Mouse (Mus musculus): ENCODE measurements around the gene Vamp2.
"Not testable (repeated sequence)": the region's sequence is repeated elsewhere in the genome, so short reads cannot be mapped to it uniquely, and the experiment has no call there.

Gene Vamp2

GRCm38 (mm10) chr11:69080102-69080854, 8.0 kb upstream of the Vamp2 start:
- DNase-seq (ENCODE audit: extremely low spot score, low read depth, low spot score) = no peak

DNA sequence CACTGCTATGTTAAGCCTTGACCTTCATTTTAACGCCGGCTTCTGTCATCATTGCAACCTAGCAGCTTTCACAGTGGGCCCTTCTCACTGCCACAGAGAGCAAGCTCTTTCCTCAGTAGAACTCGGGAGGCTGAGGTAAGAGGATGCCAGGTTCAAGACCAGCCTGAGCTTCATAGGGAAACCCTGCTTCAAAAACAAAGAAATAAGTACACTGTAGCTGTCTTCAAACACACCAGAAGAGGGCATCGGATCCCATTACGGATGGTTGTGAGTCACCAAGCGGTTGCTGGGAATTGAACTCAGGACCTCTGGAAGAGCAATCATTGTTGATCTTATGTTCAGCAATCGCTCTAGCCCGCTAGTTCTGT, 7.5 kb upstream of the Vamp2 start:
- DNase-seq (ENCODE audit: extremely low spot score, low read depth, low spot score) = no peak

DNA sequence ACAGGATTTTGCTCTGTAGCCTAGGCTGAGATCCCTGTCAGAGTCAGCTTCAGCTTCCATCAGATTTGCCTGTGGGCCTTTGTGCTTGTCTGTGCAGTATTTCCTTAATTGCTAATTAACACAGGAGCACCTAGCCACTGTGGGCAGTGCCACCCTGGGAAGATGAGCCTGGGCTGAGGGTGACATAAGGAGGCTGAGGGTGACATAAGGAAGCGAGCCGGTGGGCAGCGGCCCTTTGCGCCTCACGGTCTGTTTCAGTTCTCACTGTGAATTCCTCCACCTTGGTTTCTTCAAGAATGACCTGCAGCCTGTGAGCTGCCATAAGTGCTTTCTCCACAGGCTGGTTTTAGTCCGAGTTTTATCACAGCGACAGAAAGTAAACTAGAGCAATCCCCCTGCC, 6.7 kb upstream of the Vamp2 start:
- DNase-seq (ENCODE audit: extremely low spot score, low read depth, low spot score) = no peak

DNA sequence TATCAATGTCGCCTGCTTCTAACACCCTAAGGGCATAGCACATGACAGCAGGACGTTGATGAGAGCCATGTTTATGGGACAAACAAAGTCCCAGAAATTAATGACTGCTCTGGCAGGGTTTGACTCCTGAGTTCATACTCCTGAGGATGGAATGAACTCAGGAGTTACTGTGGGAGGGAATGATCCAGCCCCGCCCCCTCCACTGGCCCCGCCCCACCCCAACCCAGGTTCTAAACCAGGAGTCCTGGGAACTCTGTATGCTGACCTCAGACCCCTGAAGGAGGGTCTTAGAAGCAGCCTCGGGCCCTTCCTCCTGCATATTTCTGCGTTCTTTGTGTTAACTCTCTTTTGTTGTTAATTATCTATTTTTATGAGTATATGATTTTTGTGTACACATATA, 2.7 kb upstream of the Vamp2 start:
- no peak for DNase-seq (ENCODE audit: extremely low spot score, low read depth, low spot score)

GRCm38 (mm10) chr11:69086390-69086789, 1.9 kb upstream of the Vamp2 start:
- no peak for DNase-seq (ENCODE audit: extremely low spot score, low read depth, low spot score)

- no peak for DNase-seq (ENCODE audit: extremely low spot score, low read depth, low spot score)
These were observed 1.2 kb upstream of the Vamp2 start for GRCm38 (mm10) chr11:69087082-69087481.

GRCm38 (mm10) chr11:69087597-69087996, 693 bp upstream of the Vamp2 start:
- no peak for DNase-seq (ENCODE audit: extremely low spot score, low read depth, low spot score)

GRCm38 (mm10) chr11:69088856-69089615, 746 bp downstream of the Vamp2 start:
- no peak for DNase-seq (ENCODE audit: extremely low spot score, low read depth, low spot score)

GRCm38 (mm10) chr11:69089616-69090290, 1.5 kb downstream of the Vamp2 start:
- DNase-seq (ENCODE audit: extremely low spot score, low read depth, low spot score) = no peak

GRCm38 (mm10) chr11:69090367-69090766, 2.1 kb downstream of the Vamp2 start:
- no peak for DNase-seq (ENCODE audit: extremely low spot score, low read depth, low spot score)

DNA sequence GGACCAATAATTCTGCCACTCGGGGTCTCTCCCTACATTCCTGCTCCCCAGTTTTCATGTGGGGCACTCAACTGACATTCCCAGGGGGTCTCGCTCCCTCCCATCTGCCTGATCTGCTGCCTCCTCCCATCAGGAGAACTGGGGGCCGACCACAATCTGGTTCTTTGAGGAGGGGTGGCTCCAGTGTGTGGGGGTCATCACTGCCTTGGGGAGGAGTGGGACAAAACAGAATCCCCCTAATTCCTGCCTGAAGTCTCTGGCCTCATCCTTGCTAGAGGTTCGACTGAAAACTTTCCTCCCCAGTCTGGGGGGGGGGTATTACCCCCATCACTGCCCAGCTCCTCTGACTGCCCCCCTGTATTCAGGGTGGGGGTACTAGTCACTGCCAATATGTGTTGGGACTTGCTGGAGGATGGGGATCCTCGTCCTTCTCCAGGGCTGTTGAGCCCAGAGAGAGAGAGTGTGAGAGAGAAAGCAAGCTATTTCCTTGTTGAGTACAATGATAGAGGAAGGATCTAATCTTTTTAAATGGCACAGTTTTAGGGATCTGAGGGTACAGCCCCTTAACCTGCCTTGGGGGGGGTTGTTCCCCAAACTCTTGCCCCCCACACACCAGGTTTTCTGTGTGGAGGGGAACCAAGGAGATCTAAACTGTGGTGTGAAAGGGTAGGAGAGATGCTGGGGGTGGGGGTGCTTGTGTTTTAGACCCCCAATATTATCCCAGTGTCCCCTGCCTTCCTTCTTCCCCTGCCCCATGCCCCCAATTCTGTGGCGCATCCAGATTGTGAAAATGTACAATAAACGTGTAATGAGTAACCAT, 3.5 kb downstream of the Vamp2 start:
- no peak for DNase-seq (ENCODE audit: extremely low spot score, low read depth, low spot score)

- DNase-seq (ENCODE audit: extremely low spot score, low read depth, low spot score) = no peak
These were observed 4.1 kb downstream of the Vamp2 start for GRCm38 (mm10) chr11:69092386-69092751.

DNA sequence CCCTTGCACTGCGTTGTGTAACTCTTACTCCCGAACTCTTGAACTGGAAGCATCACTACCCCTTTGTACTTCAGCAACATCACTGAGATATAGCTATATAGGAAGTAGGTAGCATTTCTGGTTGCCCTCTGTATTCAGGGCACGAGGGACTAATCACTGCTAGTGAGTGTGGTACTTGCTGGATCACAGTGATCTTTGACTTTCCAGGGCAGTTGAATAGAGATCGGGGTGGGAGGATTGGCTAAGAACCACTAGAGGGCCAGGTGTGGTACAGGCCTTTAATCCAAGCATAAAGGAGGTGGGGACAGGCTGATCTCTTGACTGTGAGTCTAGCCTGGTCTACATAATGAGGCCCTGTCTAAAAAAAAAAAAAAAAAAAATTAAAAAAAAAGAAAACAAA, 4.6 kb downstream of the Vamp2 start:
- no peak for DNase-seq (ENCODE audit: extremely low spot score, low read depth, low spot score)

- DNase-seq (ENCODE audit: extremely low spot score, low read depth, low spot score) = not testable (repeated sequence)
These were observed 5.6 kb downstream of the Vamp2 start for GRCm38 (mm10) chr11:69093856-69094255.

DNA sequence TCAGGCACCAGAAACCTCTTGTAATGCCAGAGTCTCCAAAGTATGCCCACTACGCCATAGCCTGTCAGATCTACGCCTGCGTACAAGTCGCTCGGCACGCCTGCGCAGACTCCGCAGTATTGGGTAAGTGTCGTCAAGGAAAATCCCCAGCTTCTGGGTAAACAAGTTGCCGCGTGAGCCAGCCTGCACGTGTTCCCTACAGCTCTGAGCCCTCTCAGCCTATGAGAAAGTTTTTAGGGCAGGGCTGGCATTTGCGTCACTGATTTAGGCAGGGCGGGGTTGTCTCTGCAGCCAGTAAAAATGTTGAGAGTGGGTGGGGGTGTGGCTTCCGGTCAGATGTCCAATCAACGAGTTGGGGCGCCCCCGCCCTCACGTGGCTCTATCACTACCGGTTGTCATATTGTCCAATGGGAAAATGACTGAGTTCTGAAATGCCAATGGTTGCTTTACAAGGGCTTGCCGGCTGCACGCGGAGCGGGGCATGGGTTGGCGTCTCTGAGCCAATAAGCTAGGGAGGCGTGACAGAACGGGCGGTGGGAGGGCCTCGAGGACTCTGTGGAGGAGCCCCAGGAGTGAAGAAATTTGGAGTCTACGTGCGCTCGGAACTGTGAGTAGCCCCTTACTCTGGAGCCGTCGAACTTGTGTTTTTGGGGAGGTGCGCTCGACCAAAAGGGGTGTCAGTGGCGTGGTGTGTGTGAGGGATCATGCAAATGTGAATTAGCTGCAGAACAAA, 6.6 kb downstream of the Vamp2 start, which contains the start of gene Per1:
TSS of gene Per1 (plus strand) at position 521 of the 733 bp plus-strand sequence.
- peak; percentile 95 for DNase-seq (ENCODE audit: extremely low spot score, low read depth, low spot score)

GRCm38 (mm10) chr11:69095511-69096231, 7.4 kb downstream of the Vamp2 start:
- DNase-seq (ENCODE audit: extremely low spot score, low read depth, low spot score) = no peak

- no peak for DNase-seq (ENCODE audit: extremely low spot score, low read depth, low spot score)
These were observed 8.2 kb downstream of the Vamp2 start for GRCm38 (mm10) chr11:69096360-69096986.

- DNase-seq (ENCODE audit: extremely low spot score, low read depth, low spot score) = no peak
These were observed 9.0 kb downstream of the Vamp2 start for GRCm38 (mm10) chr11:69096987-69097900.
